Mouse (Mus musculus): Measurements from ENCODE around the gene Gpr83. TPM values are rescaled to one million over a fixed set of nuclear protein-coding genes. Genes with fewer than 3 reads are reported as not detected.

Gene Gpr83
- 4.1 TPM for total RNA-seq (2023)

GRCm38 (mm10) chr9:14859868-14860639, at the start of gene Gpr83:
Gpr83 (plus strand) TSS chr9:14860210.

DNA sequence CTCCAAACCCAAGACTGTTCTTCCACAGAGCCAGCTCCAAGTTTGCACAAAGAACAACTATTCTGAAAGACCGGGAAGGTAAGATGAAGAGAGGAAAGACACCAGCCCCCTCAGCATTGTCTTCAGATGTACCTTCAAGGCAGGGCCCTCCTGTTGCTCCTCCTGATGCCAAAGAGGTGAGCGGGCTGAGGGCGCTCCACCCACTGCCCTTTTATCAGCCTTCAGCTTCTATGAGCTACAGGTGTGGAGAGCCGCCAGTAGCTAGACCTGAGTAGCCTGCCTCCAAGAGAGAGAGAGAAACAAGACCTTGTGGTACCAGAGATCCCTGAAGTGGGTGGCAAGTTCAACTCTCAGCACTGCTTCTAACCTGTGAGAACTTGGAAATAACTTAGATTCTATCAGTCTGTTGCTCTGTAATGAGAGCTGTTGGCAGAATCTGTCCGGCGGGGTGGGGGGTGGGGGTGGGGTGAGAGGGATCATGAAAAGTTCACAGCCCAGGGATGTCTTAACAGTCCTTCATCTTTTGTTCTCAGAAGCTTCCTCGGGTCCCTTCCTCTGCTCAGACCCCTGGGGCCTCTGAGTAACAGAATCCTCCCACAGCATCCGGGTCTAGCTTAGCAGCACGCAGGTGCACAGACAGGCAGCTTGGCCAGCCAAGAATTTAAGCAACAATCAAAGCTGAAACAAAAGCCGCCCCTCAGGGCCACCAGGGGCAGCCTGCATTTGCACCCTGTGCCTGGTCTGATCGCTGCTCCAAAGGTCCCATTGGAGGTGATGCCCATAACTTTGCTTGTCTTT, 43.8 kb downstream of the Gpr83 start, which contains the start of gene Izumo1r:
Izumo1r (minus strand) TSS at position 369 of the 798 bp plus-strand sequence.

Other genes starting within 250 kb of the Gpr83 start
- 0.06 TPM for gene Amotl1, start 215.2 kb upstream of the Gpr83 start, total RNA-seq (2023)
- gene Piwil4, start 119.5 kb upstream of the Gpr83 start, total RNA-seq (2023): not detected
- gene Fut4, start 107.8 kb upstream of the Gpr83 start, total RNA-seq (2023): 0.50 TPM
- not detected for gene 1700012B09Rik, start 89.2 kb upstream of the Gpr83 start, total RNA-seq (2023)
- 30.2 TPM for gene Mre11a, start 75.6 kb upstream of the Gpr83 start, total RNA-seq (2023)
- 24.2 TPM for gene Ankrd49, start 75.4 kb upstream of the Gpr83 start, total RNA-seq (2023)
- 35.0 TPM for gene Izumo1r, start 43.7 kb downstream of the Gpr83 start, total RNA-seq (2023)
- gene Panx1, start 185.3 kb downstream of the Gpr83 start, total RNA-seq (2023): 60.0 TPM

Data from CD4-positive naive resting alpha-beta T cell, adult 76 days (primary cell).